Mouse (Mus musculus) MEL (cell line): ENCODE data around the gene Lrrc56. TPM values are rescaled to one million over a fixed set of nuclear protein-coding genes. Genes with fewer than 3 reads are reported as not detected.

ENCODE experiments used
- DNase-seq: peaks from one replicate; pipeline ENCODE4 v3.0.0; 2011; ENCODE audit warnings: low read depth, low spot score
- H3K27ac ChIP-seq: 2 replicates; pipeline ENCODE4 v1.5.1; 2012; ENCODE audit warnings: low read depth, mild to moderate bottlenecking, control low read depth, low read length, moderate library complexity; ENCODE audit not compliant: control insufficient read depth
- H3K27me3 ChIP-seq, 2 experiments: fragments of 150-350 bp in 1 of 2; sonication (generic) in 1 of 2; 2 replicates each; pipeline ENCODE4 v1.6.1; 2012; ENCODE audit warnings: low read length in 2 of 2, mild to moderate bottlenecking in 2 of 2, improper control_type of control experiment in 1 of 2, moderate library complexity in 1 of 2; ENCODE audit not compliant: insufficient read depth in 2 of 2, control insufficient read depth in 1 of 2
- H3K36me3 ChIP-seq, 2 experiments: 2 replicates each; pipeline ENCODE4 v1.6.1; 2012 to 2014; ENCODE audit warnings: low read length in 2 of 2, improper control_type of control experiment in 1 of 2, inconsistent platforms in 1 of 2, mild to moderate bottlenecking in 1 of 2; ENCODE audit not compliant: insufficient read depth in 2 of 2, control insufficient read depth in 1 of 2
- H3K4me1 ChIP-seq, 2 experiments: fragments of 150-350 bp in 1 of 2; sonication (generic) in 1 of 2; 2 replicates each; pipeline ENCODE4 v1.6.1; 2012; ENCODE audit warnings: low read length in 2 of 2, improper control_type of control experiment in 1 of 2, mild to moderate bottlenecking in 1 of 2; ENCODE audit not compliant: insufficient read depth in 2 of 2, control insufficient read depth in 1 of 2
- H3K4me3 ChIP-seq, 2 experiments: fragments of 150-350 bp in 1 of 2; sonication (generic) in 1 of 2; 2 replicates each; pipeline ENCODE4 v1.5.1; 2012; ENCODE audit warnings: low read depth in 2 of 2, low read length in 2 of 2, mild to moderate bottlenecking in 2 of 2, moderate library complexity in 2 of 2, control low read depth in 1 of 2, improper control_type of control experiment in 1 of 2; ENCODE audit not compliant: control insufficient read depth in 1 of 2, insufficient read depth in 1 of 2
- H3K79me2 ChIP-seq: 2 replicates; pipeline ENCODE4 v1.6.1; 2012; ENCODE audit warnings: mild to moderate bottlenecking, low read length, moderate library complexity; ENCODE audit not compliant: control insufficient read depth, poor library complexity, insufficient read depth
- H3K9ac ChIP-seq: 2 replicates; pipeline ENCODE4 v1.6.1; 2012; ENCODE audit warnings: low read depth, mild to moderate bottlenecking, control low read depth, low read length, moderate library complexity; ENCODE audit not compliant: control insufficient read depth, poor library complexity, severe bottlenecking
- H3K9me3 ChIP-seq: fragments of 150-350 bp; sonication (generic); replicated peaks from 2 replicates; pipeline ENCODE4 v1.6.1; 2012; ENCODE audit warnings: mild to moderate bottlenecking, low read length, improper control_type of control experiment, moderate library complexity; ENCODE audit not compliant: insufficient read depth
- CHD2 ChIP-seq: IDR thresholded peaks from 2 replicates; pipeline ENCODE4 v1.6.1; 2011; ENCODE audit warnings: low read length, improper control_type of control experiment
- ELF1 ChIP-seq: IDR thresholded peaks from 2 replicates; pipeline ENCODE4 v1.6.1; 2014; ENCODE audit warnings: low read depth, mild to moderate bottlenecking, inconsistent platforms, low read length, improper control_type of control experiment, moderate library complexity
- EP300 ChIP-seq, 2 experiments: IDR thresholded peaks; 2 replicates each; pipeline ENCODE4 v1.6.1; 2011; ENCODE audit warnings: improper control_type of control experiment in 2 of 2, low read length in 2 of 2, low read depth in 1 of 2, mild to moderate bottlenecking in 1 of 2
- ETS1 ChIP-seq: IDR thresholded peaks from 2 replicates; pipeline ENCODE4 v1.6.1; 2012; ENCODE audit warnings: low read depth, mild to moderate bottlenecking, inconsistent platforms, low read length, improper control_type of control experiment, moderate library complexity
- GABPA ChIP-seq: IDR thresholded peaks from 2 replicates; pipeline ENCODE4 v1.6.1; 2012; ENCODE audit warnings: low read depth, mild to moderate bottlenecking, inconsistent platforms, low read length, improper control_type of control experiment, moderate library complexity
- GATA1 ChIP-seq: IDR thresholded peaks from 2 replicates; pipeline ENCODE4 v1.6.1; 2011; ENCODE audit warnings: low read depth, low read length, improper control_type of control experiment
- MAFK ChIP-seq: IDR thresholded peaks from 2 replicates; pipeline ENCODE4 v1.6.1; 2011; ENCODE audit warnings: low read depth, mild to moderate bottlenecking, low read length, improper control_type of control experiment, borderline replicate concordance
- MXI1 ChIP-seq: IDR thresholded peaks from 2 replicates; pipeline ENCODE4 v1.6.1; 2011; ENCODE audit warnings: mild to moderate bottlenecking, low read depth, low read length, improper control_type of control experiment
- NELFE ChIP-seq: IDR thresholded peaks from 2 replicates; pipeline ENCODE4 v1.6.1; 2011; ENCODE audit warnings: low read depth, low read length, improper control_type of control experiment
- NRF1 ChIP-seq: IDR thresholded peaks from 2 replicates; pipeline ENCODE4 v1.6.1; 2014; ENCODE audit warnings: low read depth, mild to moderate bottlenecking, inconsistent platforms, low read length, improper control_type of control experiment, moderate library complexity; ENCODE audit not compliant: poor library complexity, insufficient read depth, severe bottlenecking
- RCOR1 ChIP-seq: IDR thresholded peaks from 2 replicates; pipeline ENCODE4 v1.6.1; 2012; ENCODE audit warnings: low read depth, mild to moderate bottlenecking, inconsistent platforms, low read length, improper control_type of control experiment
- SIN3A ChIP-seq: IDR thresholded peaks from 2 replicates; pipeline ENCODE4 v1.6.1; 2012; ENCODE audit warnings: low read length, improper control_type of control experiment, inconsistent platforms
- UBTF ChIP-seq: IDR thresholded peaks from 2 replicates; pipeline ENCODE4 v1.6.1; 2012; ENCODE audit warnings: low read depth, mild to moderate bottlenecking, inconsistent platforms, low read length, improper control_type of control experiment, moderate library complexity, borderline replicate concordance; ENCODE audit not compliant: insufficient read depth
- polyA plus RNA-seq, 2 experiments: library from polyadenylated mRNA; stranded (reverse) in 1 of 2; unstranded in 1 of 2; fragments of >175 nt in 1 of 2; fragments of >200 nt in 1 of 2; gene quantifications; 2 replicates each; pipeline versions ENCODE4 v1.2.1 to v1.2.4; 2012; ENCODE audit warnings: low replicate concordance in 2 of 2, low read depth in 1 of 2; ENCODE audit not compliant: insufficient read length in 2 of 2, insufficient read depth in 1 of 2, missing spikeins in 1 of 2
- total RNA-seq: library from RNA; depleted of rRNA; stranded (reverse); fragments of 300-350 nt; gene quantifications from 2 replicates; pipeline ENCODE4 v1.2.3, GENCODE M21; 2012; rRNA removed

The Lrrc56 gene
- total and polyA plus RNA-seq, 3 experiments: 1.6 to 5.5 TPM; not detected in 1

GRCm38 (mm10) chr7:141256159-141256558 is 62.2 kb downstream of the Lrrc56 start:
- Histone ChIP-seq H3K27me3 (no peaks in the 10 kb centered on the region), H3K9me3 (no peaks in the 10 kb centered on the region), H3K36me3 (peaks cover 0 to 36% of the 10 kb centered on the region in 2 experiments; a peak in 3 of 4 replicates), H3K4me1 (no peaks in the 10 kb centered on the region; a peak in 1 of 4 replicates), H3K79me2 (no peaks in the 10 kb centered on the region), H3K9ac (no peak overlapping the region), H3K27ac (no peak overlapping the region), H3K4me3 (no peak overlapping the region)
- peak; percentile 66 for DNase-seq
- no peak for TF ChIP-seq GABPA
- TF ChIP-seq EP300 (IDR thresholded peaks at IDR 0.05; ENCODE audit: low read depth in 1 of 2, low read length in 2 of 2): peak; percentile 46 to 58; a peak in 2 of 4 replicates
- no peak for TF ChIP-seq NRF1
- no peak for TF ChIP-seq CHD2
- TF ChIP-seq MAFK: no peak
- TF ChIP-seq GATA1: peak; percentile 51; the same call in 1 of the 2 replicates
- no peak for TF ChIP-seq ELF1
- TF ChIP-seq SIN3A: peak; percentile 33; the same call in 1 of the 2 replicates
- peak; percentile 66 for TF ChIP-seq MXI1
- no peak for TF ChIP-seq NELFE
- peak; percentile 44; the same call in 1 of the 2 replicates for TF ChIP-seq RCOR1
- TF ChIP-seq UBTF: no peak
- TF ChIP-seq ETS1: no peak

Other genes with a start within 250 kb of the Lrrc56 start
- gene Ifitm5, start 243.9 kb upstream of the Lrrc56 start, total RNA-seq: 0.31 TPM in 1 of 2 replicates, not detected in the other
- 1 to 10 TPM in 1 of 2 experiments, not detected in 1; 1.1 TPM for gene Ifitm5, start 243.9 kb upstream of the Lrrc56 start, polyA plus RNA-seq
- not detected in 2 replicates for gene Gm45717, start 238.2 kb upstream of the Lrrc56 start, total RNA-seq
- not detected for gene Gm45717, start 238.2 kb upstream of the Lrrc56 start, polyA plus RNA-seq
- 177 and 213 TPM in 2 replicates for gene Ifitm2, start 238.2 kb upstream of the Lrrc56 start, total RNA-seq
- 100 to 1,000 TPM in 1 of 2 experiments, not detected in 1; 317 TPM for gene Ifitm2, start 238.2 kb upstream of the Lrrc56 start, polyA plus RNA-seq
- 0.23 TPM in 1 of 2 replicates, not detected in the other for gene Ifitm1, start 226.9 kb upstream of the Lrrc56 start, total RNA-seq
- gene Ifitm1, start 226.9 kb upstream of the Lrrc56 start, polyA plus RNA-seq: not detected
- 4.2 and 6.4 TPM in 2 replicates for gene Ifitm3, start 183.4 kb upstream of the Lrrc56 start, total RNA-seq
- gene Ifitm3, start 183.4 kb upstream of the Lrrc56 start, polyA plus RNA-seq: 10 to 100 TPM in 1 of 2 experiments, not detected in 1; 12.8 TPM
- not detected in 2 replicates for gene Ifitm6, start 176.2 kb upstream of the Lrrc56 start, total RNA-seq
- gene Ifitm6, start 176.2 kb upstream of the Lrrc56 start, polyA plus RNA-seq: not detected
- not detected in 2 replicates for gene Gm17387, start 165.0 kb upstream of the Lrrc56 start, total RNA-seq
- not detected for gene Gm17387, start 165.0 kb upstream of the Lrrc56 start, polyA plus RNA-seq
- 0.78 and 0.81 TPM in 2 replicates for gene B4galnt4, start 133.1 kb upstream of the Lrrc56 start, total RNA-seq
- 1 to 10 TPM in 1 of 2 experiments, not detected in 1; 8.0 TPM for gene B4galnt4, start 133.1 kb upstream of the Lrrc56 start, polyA plus RNA-seq
- gene Pkp3, start 115.9 kb upstream of the Lrrc56 start, total RNA-seq: not detected in 2 replicates
- gene Pkp3, start 115.9 kb upstream of the Lrrc56 start, polyA plus RNA-seq: not detected
- gene Sigirr, start 93.6 kb upstream of the Lrrc56 start, total RNA-seq: 8.3 and 8.6 TPM in 2 replicates
- gene Sigirr, start 93.6 kb upstream of the Lrrc56 start, polyA plus RNA-seq: 10 to 100 TPM in 1 of 2 experiments, not detected in 1; 17.5 TPM
- 0.08 TPM in 1 of 2 replicates, not detected in the other for gene Ano9, start 76.4 kb upstream of the Lrrc56 start, total RNA-seq
- under 1 TPM in 1 of 2 experiments, not detected in 1; 0.03 TPM for gene Ano9, start 76.4 kb upstream of the Lrrc56 start, polyA plus RNA-seq
- 12.2 and 16.9 TPM in 2 replicates for gene Ptdss2, start 71.8 kb upstream of the Lrrc56 start, total RNA-seq
- gene Ptdss2, start 71.8 kb upstream of the Lrrc56 start, polyA plus RNA-seq: 10 to 100 TPM in 1 of 2 experiments, not detected in 1; 44.9 TPM
- 69.6 and 71.4 TPM in 2 replicates for gene Rnh1, start 21.3 kb upstream of the Lrrc56 start, total RNA-seq
- 10 to 100 TPM in 1 of 2 experiments, not detected in 1; 94.5 TPM for gene Rnh1, start 21.3 kb upstream of the Lrrc56 start, polyA plus RNA-seq
- gene Hras, start 152 bp upstream of the Lrrc56 start, total RNA-seq: 137 and 183 TPM in 2 replicates
- gene Hras, start 152 bp upstream of the Lrrc56 start, polyA plus RNA-seq: 100 to 1,000 TPM in 1 of 2 experiments, not detected in 1; 149 TPM
- gene Lmntd2, start 19.9 kb downstream of the Lrrc56 start, total RNA-seq: not detected in 2 replicates
- under 1 TPM in 1 of 2 experiments, not detected in 1; 0.43 TPM for gene Lmntd2, start 19.9 kb downstream of the Lrrc56 start, polyA plus RNA-seq
- gene Rassf7, start 21.7 kb downstream of the Lrrc56 start, total RNA-seq: 7.0 and 7.6 TPM in 2 replicates
- 1 to 10 TPM in 1 of 2 experiments, not detected in 1; 9.5 TPM for gene Rassf7, start 21.7 kb downstream of the Lrrc56 start, polyA plus RNA-seq
- gene Phrf1, start 34.6 kb downstream of the Lrrc56 start, total RNA-seq: 65.0 and 66.1 TPM in 2 replicates
- gene Phrf1, start 34.6 kb downstream of the Lrrc56 start, polyA plus RNA-seq: 1,000 to 10,000 TPM in 1 of 2 experiments, 10 to 100 TPM in 1; 91.2 to 1,029 TPM
- gene Irf7, start 72.3 kb downstream of the Lrrc56 start, total RNA-seq: 0.52 and 1.9 TPM in 2 replicates
- 1 to 10 TPM in 1 of 2 experiments, not detected in 1; 2.0 TPM for gene Irf7, start 72.3 kb downstream of the Lrrc56 start, polyA plus RNA-seq
- not detected in 2 replicates for gene Cdhr5, start 82.6 kb downstream of the Lrrc56 start, total RNA-seq
- not detected for gene Cdhr5, start 82.6 kb downstream of the Lrrc56 start, polyA plus RNA-seq
- gene Sct, start 85.0 kb downstream of the Lrrc56 start, total RNA-seq: not detected in 2 replicates
- not detected for gene Sct, start 85.0 kb downstream of the Lrrc56 start, polyA plus RNA-seq
- not detected in 2 replicates for gene Drd4, start 97.8 kb downstream of the Lrrc56 start, total RNA-seq
- not detected for gene Drd4, start 97.8 kb downstream of the Lrrc56 start, polyA plus RNA-seq
- 9.8 and 13.2 TPM in 2 replicates for gene Deaf1, start 133.5 kb downstream of the Lrrc56 start, total RNA-seq
- 10 to 100 TPM in 1 of 2 experiments, not detected in 1; 91.1 TPM for gene Deaf1, start 133.5 kb downstream of the Lrrc56 start, polyA plus RNA-seq
- gene Tmem80, start 133.6 kb downstream of the Lrrc56 start, total RNA-seq: 12.2 and 12.3 TPM in 2 replicates
- gene Tmem80, start 133.6 kb downstream of the Lrrc56 start, polyA plus RNA-seq: 10 to 100 TPM in 1 of 2 experiments, not detected in 1; 27.7 TPM
- 0.46 TPM in 1 of 2 replicates, not detected in the other for gene Eps8l2, start 144.7 kb downstream of the Lrrc56 start, total RNA-seq
- under 1 TPM in 1 of 2 experiments, not detected in 1; 0.10 TPM for gene Eps8l2, start 144.7 kb downstream of the Lrrc56 start, polyA plus RNA-seq
- gene Taldo1, start 198.0 kb downstream of the Lrrc56 start, total RNA-seq: 415 and 498 TPM in 2 replicates
- 100 to 1,000 TPM in 1 of 2 experiments, not detected in 1; 298 TPM for gene Taldo1, start 198.0 kb downstream of the Lrrc56 start, polyA plus RNA-seq
- gene Gatd1, start 220.0 kb downstream of the Lrrc56 start, total RNA-seq: 21.0 and 21.6 TPM in 2 replicates
- gene Gatd1, start 220.0 kb downstream of the Lrrc56 start, polyA plus RNA-seq: 10 to 100 TPM in 1 of 2 experiments, not detected in 1; 35.9 TPM
- not detected in 2 replicates for gene Cend1, start 235.3 kb downstream of the Lrrc56 start, total RNA-seq
- not detected for gene Cend1, start 235.3 kb downstream of the Lrrc56 start, polyA plus RNA-seq
- gene Slc25a22, start 243.7 kb downstream of the Lrrc56 start, total RNA-seq: 17.7 and 23.8 TPM in 2 replicates
- 10 to 100 TPM in 1 of 2 experiments, not detected in 1; 46.0 TPM for gene Slc25a22, start 243.7 kb downstream of the Lrrc56 start, polyA plus RNA-seq
- 5.0 and 6.4 TPM in 2 replicates for gene Pidd1, start 249.9 kb downstream of the Lrrc56 start, total RNA-seq
- gene Pidd1, start 249.9 kb downstream of the Lrrc56 start, polyA plus RNA-seq: 10 to 100 TPM in 1 of 2 experiments, not detected in 1; 27.2 TPM